Mouse (Mus musculus): ENCODE measurements at regions not wholly inside any gene's neighbourhood (a gene's known extent, or its start where the extent isn't known, plus 50 kb on each side); places are given as distances from the start of the nearest gene placed in this dataset.

GRCm38 (mm10) chr14:61684473-61685230 lies 77.4 kb downstream of the Kcnrg start:
- H3K4me3 ChIP-seq (ENCODE audit: low read depth, low read length) = peak overlapping the region; percentile 27
- peaks cover 53% of the 10 kb centered on the region for H3K27me3 ChIP-seq (ENCODE audit: control insufficient read depth, insufficient read depth, low read length)
- no peak for ATAC-seq (ENCODE audit: insufficient read depth, low FRiP score, low TSS enrichment)
- no peaks in the 10 kb centered on the region for H3K36me3 ChIP-seq (ENCODE audit: control insufficient read depth, insufficient read depth, low read length)
- 2% methylated on average over 26 of the region's 26 CpGs for WGBS
- H3K4me2 ChIP-seq (ENCODE audit: low read depth) = peak overlapping the region; percentile 41
- peaks cover 17% of the 10 kb centered on the region; the same call in 1 of the 2 replicates for H3K4me1 ChIP-seq (ENCODE audit: control insufficient read depth, insufficient read depth, low read length)
- H3K9ac ChIP-seq (ENCODE audit: low read length) = no peak overlapping the region; the same call in 1 of the 2 replicates
- H3K27ac ChIP-seq (ENCODE audit: low read depth, low read length) = no peak overlapping the region
- peak; percentile 53 for DNase-seq (ENCODE audit: low spot score)
- no peaks in the 10 kb centered on the region for H3K9me3 ChIP-seq (ENCODE audit: control insufficient read depth, low read length)

- no peak overlapping the region for H3K9ac ChIP-seq (ENCODE audit: low read length)
- H3K4me2 ChIP-seq (ENCODE audit: low read depth) = no peak overlapping the region
- ATAC-seq (ENCODE audit: insufficient read depth, low FRiP score, low TSS enrichment) = no peak
- H3K4me1 ChIP-seq (ENCODE audit: control insufficient read depth, insufficient read depth, low read length) = peaks cover 17% of the 10 kb centered on the region; the same call in 1 of the 2 replicates
- no peaks in the 10 kb centered on the region for H3K36me3 ChIP-seq (ENCODE audit: control insufficient read depth, insufficient read depth, low read length)
- H3K9me3 ChIP-seq (ENCODE audit: control insufficient read depth, low read length) = no peaks in the 10 kb centered on the region
- DNase-seq (ENCODE audit: low spot score) = no peak
- peaks cover 59% of the 10 kb centered on the region for H3K27me3 ChIP-seq (ENCODE audit: control insufficient read depth, insufficient read depth, low read length)
- no peak overlapping the region for H3K27ac ChIP-seq (ENCODE audit: low read depth, low read length)
- 3% methylated on average over 12 of the region's 12 CpGs for WGBS
- no peak overlapping the region for H3K4me3 ChIP-seq (ENCODE audit: low read depth, low read length)
These were observed 78.1 kb downstream of the Kcnrg start for GRCm38 (mm10) chr14:61685231-61685800.

- Histone ChIP-seq H3K27ac (ENCODE audit: low read depth, low read length) (no peak overlapping the region), H3K27me3 (ENCODE audit: control insufficient read depth, insufficient read depth, low read length) (peaks cover 68% of the 10 kb centered on the region), H3K9me3 (ENCODE audit: control insufficient read depth, low read length) (no peaks in the 10 kb centered on the region), H3K4me2 (ENCODE audit: low read depth) (peak overlapping the region; percentile 50), H3K9ac (ENCODE audit: low read length) (no peak overlapping the region), H3K4me1 (ENCODE audit: control insufficient read depth, insufficient read depth, low read length) (peaks cover 17% of the 10 kb centered on the region; the same call in 1 of the 2 replicates), H3K4me3 (ENCODE audit: low read depth, low read length) (peak overlapping the region; percentile 8), H3K36me3 (ENCODE audit: control insufficient read depth, insufficient read depth, low read length) (no peaks in the 10 kb centered on the region)
- ATAC-seq (ENCODE audit: insufficient read depth, low FRiP score, low TSS enrichment) (no peak), DNase-seq (ENCODE audit: low spot score) (peak; percentile 64)
- under 1% methylated on average over 30 of the region's 35 CpGs for WGBS
These were observed 78.9 kb downstream of the Kcnrg start for GRCm38 (mm10) chr14:61686101-61686691.

GRCm38 (mm10) chr14:61686821-61687341 lies 79.6 kb downstream of the Kcnrg start:
- Histone ChIP-seq H3K4me3 (ENCODE audit: low read depth, low read length) (peak overlapping the region; percentile 8), H3K4me1 (ENCODE audit: control insufficient read depth, insufficient read depth, low read length) (peaks cover 17% of the 10 kb centered on the region; the same call in 1 of the 2 replicates), H3K36me3 (ENCODE audit: control insufficient read depth, insufficient read depth, low read length) (no peaks in the 10 kb centered on the region), H3K27ac (ENCODE audit: low read depth, low read length) (no peak overlapping the region), H3K9ac (ENCODE audit: low read length) (no peak overlapping the region), H3K9me3 (ENCODE audit: control insufficient read depth, low read length) (no peaks in the 10 kb centered on the region), H3K27me3 (ENCODE audit: control insufficient read depth, insufficient read depth, low read length) (peaks cover 68% of the 10 kb centered on the region), H3K4me2 (ENCODE audit: low read depth) (peak overlapping the region; percentile 50)
- 0% methylated on average over 33 of the region's 33 CpGs for WGBS
- peak; percentile 59 for DNase-seq (ENCODE audit: low spot score)
- ATAC-seq (ENCODE audit: insufficient read depth, low FRiP score, low TSS enrichment) = no peak

GRCm38 (mm10) chr14:61687346-61688012 lies 80.2 kb downstream of the Kcnrg start:
- no peaks in the 10 kb centered on the region for H3K9me3 ChIP-seq (ENCODE audit: control insufficient read depth, low read length)
- H3K27me3 ChIP-seq (ENCODE audit: control insufficient read depth, insufficient read depth, low read length) = peaks cover 68% of the 10 kb centered on the region
- no peaks in the 10 kb centered on the region for H3K36me3 ChIP-seq (ENCODE audit: control insufficient read depth, insufficient read depth, low read length)
- ATAC-seq (ENCODE audit: insufficient read depth, low FRiP score, low TSS enrichment) (no peak), DNase-seq (ENCODE audit: low spot score) (peak; percentile 29)
- no peak overlapping the region for H3K9ac ChIP-seq (ENCODE audit: low read length)
- H3K27ac ChIP-seq (ENCODE audit: low read depth, low read length) = no peak overlapping the region
- peak overlapping the region; percentile 50 for H3K4me2 ChIP-seq (ENCODE audit: low read depth)
- peak overlapping the region; percentile 8 for H3K4me3 ChIP-seq (ENCODE audit: low read depth, low read length)
- WGBS = under 1% methylated on average over 15 of the region's 15 CpGs
- H3K4me1 ChIP-seq (ENCODE audit: control insufficient read depth, insufficient read depth, low read length) = peaks cover 17% of the 10 kb centered on the region; the same call in 1 of the 2 replicates

- ATAC-seq (ENCODE audit: insufficient read depth, low FRiP score, low TSS enrichment) (no peak), DNase-seq (ENCODE audit: low spot score) (no peak)
- peaks cover 14% of the 10 kb centered on the region; the same call in 1 of the 2 replicates for H3K4me1 ChIP-seq (ENCODE audit: control insufficient read depth, insufficient read depth, low read length)
- H3K27ac ChIP-seq (ENCODE audit: low read depth, low read length) = no peak overlapping the region
- no peak overlapping the region for H3K9ac ChIP-seq (ENCODE audit: low read length)
- peaks cover 68% of the 10 kb centered on the region for H3K27me3 ChIP-seq (ENCODE audit: control insufficient read depth, insufficient read depth, low read length)
- no peak overlapping the region for H3K4me3 ChIP-seq (ENCODE audit: low read depth, low read length)
- no peaks in the 10 kb centered on the region for H3K36me3 ChIP-seq (ENCODE audit: control insufficient read depth, insufficient read depth, low read length)
- no peaks in the 10 kb centered on the region for H3K9me3 ChIP-seq (ENCODE audit: control insufficient read depth, low read length)
- 3% methylated on average over 11 of the region's 11 CpGs for WGBS
- no peak overlapping the region for H3K4me2 ChIP-seq (ENCODE audit: low read depth)
These were observed 80.8 kb downstream of the Kcnrg start for GRCm38 (mm10) chr14:61688013-61688520.

GRCm38 (mm10) chr14:61688666-61689065 lies 81.4 kb downstream of the Kcnrg start:
- 2% methylated on average over 9 of the region's 9 CpGs for WGBS
- no peak overlapping the region for H3K27ac ChIP-seq (ENCODE audit: low read depth, low read length)
- no peaks in the 10 kb centered on the region for H3K36me3 ChIP-seq (ENCODE audit: control insufficient read depth, insufficient read depth, low read length)
- H3K4me2 ChIP-seq (ENCODE audit: low read depth) = 0 out of 2 replicates have a peak overlapping the region, but pooled peaks have one; percentile 5
- H3K4me3 ChIP-seq (ENCODE audit: low read depth, low read length) = no peak overlapping the region
- ATAC-seq (ENCODE audit: insufficient read depth, low FRiP score, low TSS enrichment) (no peak), DNase-seq (ENCODE audit: low spot score) (peak; percentile 28)
- peaks cover 64% of the 10 kb centered on the region for H3K27me3 ChIP-seq (ENCODE audit: control insufficient read depth, insufficient read depth, low read length)
- H3K9me3 ChIP-seq (ENCODE audit: control insufficient read depth, low read length) = no peaks in the 10 kb centered on the region
- peaks cover 13% of the 10 kb centered on the region; the same call in 1 of the 2 replicates for H3K4me1 ChIP-seq (ENCODE audit: control insufficient read depth, insufficient read depth, low read length)
- no peak overlapping the region for H3K9ac ChIP-seq (ENCODE audit: low read length)

GRCm38 (mm10) chr14:61689281-61689680 lies 82.0 kb downstream of the Kcnrg start:
- H3K4me2 ChIP-seq (ENCODE audit: low read depth) = peak overlapping the region; percentile 27
- no peak overlapping the region for H3K27ac ChIP-seq (ENCODE audit: low read depth, low read length)
- under 1% methylated on average over 21 of the region's 21 CpGs for WGBS
- H3K36me3 ChIP-seq (ENCODE audit: control insufficient read depth, insufficient read depth, low read length) = no peaks in the 10 kb centered on the region
- DNase-seq (ENCODE audit: low spot score) (peak; percentile 57), ATAC-seq (ENCODE audit: insufficient read depth, low FRiP score, low TSS enrichment) (no peak)
- no peak overlapping the region for H3K9ac ChIP-seq (ENCODE audit: low read length)
- peak overlapping the region; percentile 3; the same call in 1 of the 2 replicates for H3K4me3 ChIP-seq (ENCODE audit: low read depth, low read length)
- H3K4me1 ChIP-seq (ENCODE audit: control insufficient read depth, insufficient read depth, low read length) = peaks cover 11% of the 10 kb centered on the region; the same call in 1 of the 2 replicates
- peaks cover 58% of the 10 kb centered on the region for H3K27me3 ChIP-seq (ENCODE audit: control insufficient read depth, insufficient read depth, low read length)
- H3K9me3 ChIP-seq (ENCODE audit: control insufficient read depth, low read length) = no peaks in the 10 kb centered on the region
